Mouse (Mus musculus) CH12.LX (cell line): Measurements from ENCODE around the gene Olfr784. TPM values are rescaled to one million over a fixed set of nuclear protein-coding genes. Genes with fewer than 3 reads are reported as not detected.

Source experiments
- DNase-seq: peaks from one replicate; pipeline ENCODE4 v3.0.0-alpha.2; 2013; ENCODE audit errors: extremely low read depth
- H3K27ac ChIP-seq: 2 replicates; pipeline ENCODE4 v1.5.1; 2012; ENCODE audit warnings: low read depth, mild to moderate bottlenecking, control low read depth, moderate library complexity; ENCODE audit not compliant: insufficient read depth
- H3K27me3 ChIP-seq: replicated peaks from 2 replicates; pipeline ENCODE3; 2012; ENCODE audit warnings: inconsistent platforms
- H3K36me3 ChIP-seq, 2 experiments: replicated peaks in 1 of 2; 2 replicates each; pipeline versions ENCODE3 to v1.6.1; 2012; ENCODE audit warnings: inconsistent platforms in 1 of 2, low read length in 1 of 2, mild to moderate bottlenecking in 1 of 2, mixed read lengths in 1 of 2, moderate library complexity in 1 of 2; ENCODE audit not compliant: control insufficient read depth in 1 of 2, insufficient read depth in 1 of 2
- H3K4me1 ChIP-seq, 2 experiments: 2 replicates each; pipeline ENCODE4 v1.6.1; 2012; ENCODE audit warnings: inconsistent platforms in 1 of 2, moderate library complexity in 1 of 2; ENCODE audit not compliant: insufficient read depth in 2 of 2, control insufficient read depth in 1 of 2
- H3K4me2 ChIP-seq: 2 replicates; pipeline ENCODE4 v1.6.1; 2012; ENCODE audit warnings: low read depth, mild to moderate bottlenecking, control low read depth; ENCODE audit not compliant: poor library complexity, insufficient read depth, severe bottlenecking
- H3K4me3 ChIP-seq, 3 experiments: fragments of 150-350 bp in 1 of 3; sonication (generic) in 1 of 3; replicated peaks in 1 of 3; 2 replicates each; pipeline versions ENCODE3 to v1.5.1; 2011 to 2012; ENCODE audit warnings: low read depth in 2 of 3, low read length in 2 of 3, mild to moderate bottlenecking in 2 of 3, moderate library complexity in 2 of 3, control low read depth in 1 of 3, improper control_type of control experiment in 1 of 3, inconsistent platforms in 1 of 3, mixed read lengths in 1 of 3; ENCODE audit not compliant: poor library complexity in 1 of 3
- H3K79me2 ChIP-seq: replicated peaks from 2 replicates; pipeline ENCODE4 v1.6.1; 2012; ENCODE audit warnings: mild to moderate bottlenecking, moderate library complexity; ENCODE audit not compliant: control insufficient read depth, poor library complexity, insufficient read depth, severe bottlenecking; ENCODE audit errors: extremely low read depth
- H3K9ac ChIP-seq: 2 replicates; pipeline ENCODE4 v1.6.1; 2012; ENCODE audit warnings: low read depth, mild to moderate bottlenecking, control low read depth, moderate library complexity; ENCODE audit not compliant: insufficient read depth
- H3K9me3 ChIP-seq: replicated peaks from 2 replicates; pipeline ENCODE3; 2012; ENCODE audit warnings: low read length, inconsistent platforms, mixed read lengths
- BHLHE40 ChIP-seq: IDR thresholded peaks from 2 replicates; pipeline ENCODE4 v1.6.1; 2011; ENCODE audit warnings: mild to moderate bottlenecking, low read depth, low read length, improper control_type of control experiment
- CHD1 ChIP-seq: IDR thresholded peaks from 2 replicates; pipeline ENCODE4 v1.6.1; 2012; ENCODE audit warnings: low read depth, low read length, improper control_type of control experiment, inconsistent platforms
- CHD2 ChIP-seq: IDR thresholded peaks from 2 replicates; pipeline ENCODE4 v1.6.1; 2011; ENCODE audit warnings: low read length, improper control_type of control experiment
- CTCF ChIP-seq, 2 experiments: IDR thresholded peaks in 1 of 2; conservative IDR thresholded peaks in 1 of 2; 2 replicates each; pipeline ENCODE4 v1.5.1; 2011 to 2012; ENCODE audit warnings: low read depth in 2 of 2, low read length in 2 of 2, improper control_type of control experiment in 1 of 2, inconsistent platforms in 1 of 2, mild to moderate bottlenecking in 1 of 2, moderate library complexity in 1 of 2
- ELF1 ChIP-seq: IDR thresholded peaks from 2 replicates; pipeline ENCODE4 v1.6.1; 2014; ENCODE audit warnings: low read depth, mild to moderate bottlenecking, inconsistent platforms, low read length, improper control_type of control experiment
- EP300 ChIP-seq: IDR thresholded peaks from 2 replicates; pipeline ENCODE4 v1.6.1; 2011; ENCODE audit warnings: low read length, improper control_type of control experiment
- ETS1 ChIP-seq: conservative IDR thresholded peaks from 2 replicates; pipeline ENCODE4 v1.6.1; 2012; ENCODE audit warnings: low read depth, mild to moderate bottlenecking, inconsistent platforms, low read length, improper control_type of control experiment, moderate library complexity
- GABPA ChIP-seq: IDR thresholded peaks from 2 replicates; pipeline ENCODE4 v1.6.1; 2012; ENCODE audit warnings: low read depth, low read length, improper control_type of control experiment, inconsistent platforms; ENCODE audit not compliant: insufficient replicate concordance
- HCFC1 ChIP-seq: IDR thresholded peaks from 2 replicates; pipeline ENCODE4 v1.6.1; 2012; ENCODE audit warnings: low read depth, mild to moderate bottlenecking, inconsistent platforms, low read length, improper control_type of control experiment
- JUN ChIP-seq: IDR thresholded peaks from 2 replicates; pipeline ENCODE4 v1.6.1; 2011; ENCODE audit warnings: low read depth, mild to moderate bottlenecking, low read length, improper control_type of control experiment, moderate library complexity; ENCODE audit not compliant: insufficient read depth
- MAFK ChIP-seq: IDR thresholded peaks from 2 replicates; pipeline ENCODE4 v1.6.1; 2011; ENCODE audit warnings: low read length, improper control_type of control experiment; ENCODE audit not compliant: insufficient replicate concordance
- MAZ ChIP-seq: IDR thresholded peaks from 2 replicates; pipeline ENCODE4 v1.6.1; 2012; ENCODE audit warnings: low read depth, mild to moderate bottlenecking, inconsistent platforms, low read length, improper control_type of control experiment, moderate library complexity
- MEF2A ChIP-seq: IDR thresholded peaks from 2 replicates; pipeline ENCODE4 v1.6.1; 2014; ENCODE audit warnings: low read depth, mild to moderate bottlenecking, inconsistent platforms, low read length, improper control_type of control experiment, borderline replicate concordance
- MXI1 ChIP-seq: IDR thresholded peaks from 2 replicates; pipeline ENCODE4 v1.6.1; 2011; ENCODE audit warnings: mild to moderate bottlenecking, low read depth, low read length, improper control_type of control experiment
- MYC ChIP-seq: IDR thresholded peaks from 2 replicates; pipeline ENCODE4 v1.6.1; 2011; ENCODE audit warnings: low read depth, mild to moderate bottlenecking, improper control_type of control experiment, low read length
- NRF1 ChIP-seq: IDR thresholded peaks from 2 replicates; pipeline ENCODE4 v1.6.1; 2014; ENCODE audit warnings: low read depth, mild to moderate bottlenecking, inconsistent platforms, low read length, improper control_type of control experiment, moderate library complexity
- PAX5 ChIP-seq: IDR thresholded peaks from 2 replicates; pipeline ENCODE4 v1.6.1; 2012; ENCODE audit warnings: low read length, inconsistent platforms, mixed read lengths
- POLR2A ChIP-seq: IDR thresholded peaks from 2 replicates; pipeline ENCODE4 v1.6.1; 2011; ENCODE audit warnings: low read depth, mild to moderate bottlenecking, improper control_type of control experiment, low read length
- POLR2AphosphoS2 ChIP-seq: IDR thresholded peaks from 2 replicates; pipeline ENCODE4 v1.6.1; 2011; ENCODE audit warnings: low read depth, low read length, improper control_type of control experiment
- RAD21 ChIP-seq: IDR thresholded peaks from 2 replicates; pipeline ENCODE4 v1.6.1; 2011; ENCODE audit warnings: low read depth, mild to moderate bottlenecking, low read length, improper control_type of control experiment, moderate library complexity
- SIN3A ChIP-seq: IDR thresholded peaks from 2 replicates; pipeline ENCODE4 v1.6.1; 2012; ENCODE audit warnings: low read length, improper control_type of control experiment, inconsistent platforms
- SMC3 ChIP-seq: IDR thresholded peaks from 2 replicates; pipeline ENCODE4 v1.6.1; 2011; ENCODE audit warnings: low read depth, low read length, improper control_type of control experiment
- TCF12 ChIP-seq: IDR thresholded peaks from 2 replicates; pipeline ENCODE4 v1.6.1; 2014; ENCODE audit warnings: low read depth, mild to moderate bottlenecking, inconsistent platforms, low read length, improper control_type of control experiment
- UBTF ChIP-seq: IDR thresholded peaks from 2 replicates; pipeline ENCODE4 v1.6.1; 2012; ENCODE audit warnings: low read depth, mild to moderate bottlenecking, inconsistent platforms, low read length, improper control_type of control experiment, moderate library complexity
- USF1 ChIP-seq: IDR thresholded peaks from 2 replicates; pipeline ENCODE4 v1.6.1; 2014; ENCODE audit warnings: low read depth, mild to moderate bottlenecking, inconsistent platforms, low read length, improper control_type of control experiment
- USF2 ChIP-seq: conservative IDR thresholded peaks from 2 replicates; pipeline ENCODE4 v1.6.1; 2011; ENCODE audit warnings: low read depth, low read length, improper control_type of control experiment
- ZC3H11A ChIP-seq: IDR thresholded peaks from 2 replicates; pipeline ENCODE4 v1.6.1; 2012; ENCODE audit warnings: low read depth, mild to moderate bottlenecking, inconsistent platforms, low read length, improper control_type of control experiment
- ZKSCAN1 ChIP-seq: IDR thresholded peaks from 2 replicates; pipeline ENCODE4 v1.6.1; 2012; ENCODE audit warnings: low read depth, inconsistent platforms, low read length, improper control_type of control experiment, borderline replicate concordance
- ZMIZ1 ChIP-seq: IDR thresholded peaks from 2 replicates; pipeline ENCODE4 v1.6.1; 2012; ENCODE audit warnings: low read depth, mild to moderate bottlenecking, inconsistent platforms, low read length, improper control_type of control experiment
- dilution Hi-C: fragments of 300-500 bp; cut with MboI; formaldehyde crosslinking; loops from 2 replicates; pipeline ENCODE4 v1.14.3; 2020; ENCODE audit warnings: low sequenced_read_pairs; ENCODE audit not compliant: extremely low pct_unique_long_range_greater_than_20kb, extremely low pct_ligation_motif_present
- in situ Hi-C: fragments of 300-500 bp; cut with MboI; formaldehyde crosslinking; loops from 3 replicates; pipeline ENCODE4 v1.14.3; 2019; ENCODE audit warnings: low sequenced_read_pairs, low pct_ligation_motif_present, low pct_unique_long_range_greater_than_20kb, mixed read lengths
- polyA plus RNA-seq: library from polyadenylated mRNA; unstranded; fragments of >175 nt; gene quantifications from 2 replicates; pipeline ENCODE4 v1.2.1, GENCODE M21; 2012; ENCODE audit warnings: low read depth; ENCODE audit not compliant: insufficient read length
- total RNA-seq, 2 experiments: library from RNA; depleted of rRNA; stranded (reverse); fragments of 300-350 nt in 1 of 2; fragments of >200 nt in 1 of 2; gene quantifications; 2 replicates each; pipeline ENCODE4 v1.2.3; 2012 to 2014

The Olfr784 gene
- total and polyA plus RNA-seq, 3 experiments = 0.08 to 0.10 TPM; not detected in 1

- no peaks in the 10 kb centered on the region for H3K79me2 ChIP-seq
- H3K4me3 ChIP-seq = no peak within 1 kb of the TSS
- no peak for DNase-seq
- no peak within 1 kb of the TSS for H3K9ac ChIP-seq
- in situ Hi-C loops = no loop called here
- H3K27ac ChIP-seq = no peak within 1 kb of the TSS
- H3K9me3 ChIP-seq = no peaks in the 10 kb centered on the region
- no peaks in the 10 kb centered on the region for H3K36me3 ChIP-seq
- no peak within 1 kb of the TSS for H3K4me2 ChIP-seq
- no peaks in the 10 kb centered on the region for H3K4me1 ChIP-seq
- no peaks in the 10 kb centered on the region for H3K27me3 ChIP-seq
- TF ChIP-seq MXI1 (no peak), MYC (no peak), USF1 (no peak), ZC3H11A (no peak), USF2 (no peak), RAD21 (no peak), ZKSCAN1 (no peak), PAX5 (no peak), MAFK (no peak), CHD1 (no peak), MEF2A (no peak), POLR2AphosphoS2 (no peak), SMC3 (no peak), ETS1 (no peak), ELF1 (no peak), EP300 (no peak), POLR2A (no peak)
- dilution Hi-C loops = no loop called here
Observed at GRCm38 (mm10) chr10:129405126-129405525, 21.2 kb downstream of the Olfr784 start, which contains the start of gene Olfr785. Gene Olfr785, plus strand, starts transcription at chr10:129405426.

GRCm38 (mm10) chr10:129427006-129427405 is 43.1 kb downstream of the Olfr784 start, which contains the start of gene Olfr786:
Gene Olfr786, plus strand, starts transcription at chr10:129427306.
- in situ Hi-C loops = no loop called here
- no peak for TF ChIP-seq ZMIZ1
- no peak for TF ChIP-seq HCFC1
- TF ChIP-seq CHD2 = no peak
- TF ChIP-seq TCF12 = no peak
- TF ChIP-seq POLR2AphosphoS2 = no peak
- TF ChIP-seq GABPA = no peak
- TF ChIP-seq CTCF (conservative IDR thresholded peaks at IDR 0.05 in 1 of 2, IDR thresholded peaks at IDR 0.05 in 1 of 2; ENCODE audit: low read depth in 2 of 2, low read length in 2 of 2) = no peak
- TF ChIP-seq MAZ = no peak
- no peak for TF ChIP-seq BHLHE40
- TF ChIP-seq ZKSCAN1 = no peak
- TF ChIP-seq NRF1 = no peak
- no peak for TF ChIP-seq JUN
- TF ChIP-seq USF1 = no peak
- no peak for TF ChIP-seq SIN3A
- no peak for TF ChIP-seq ZC3H11A
- no peak for TF ChIP-seq UBTF
- TF ChIP-seq SMC3 = no peak
- TF ChIP-seq USF2 = no peak
- TF ChIP-seq, all 38 proteins: peak for 0

More at GRCm38 (mm10) chr10:129427006-129427405, 43.1 kb downstream of the Olfr784 start, which contains the start of gene Olfr786:
- Histone ChIP-seq H3K36me3 (no peaks in the 10 kb centered on the region), H3K4me1 (no peaks in the 10 kb centered on the region), H3K4me3 (no peak within 1 kb of the TSS), H3K9me3 (no peaks in the 10 kb centered on the region), H3K27me3 (no peaks in the 10 kb centered on the region), H3K4me2 (no peak within 1 kb of the TSS), H3K79me2 (no peaks in the 10 kb centered on the region), H3K9ac (no peak within 1 kb of the TSS), H3K27ac (no peak within 1 kb of the TSS)
- no peak for DNase-seq
- dilution Hi-C loops = no loop called here
